In genomic region chr9:63982937-63983632, GRCm38 (mm10) we compare ENCODE assay signal across 10 mouse cellular contexts. TPM values are rescaled to one million over a fixed set of nuclear protein-coding genes. Genes with fewer than 3 reads are reported as not detected.
DNase-seq lines count a peak whose midpoint lies in the region.
"Had no signal": no experiment of that assay in that cellular context is flagged by ENCODE, and none has a peak within 500 bp of the region (broad histone marks: within the 10 kb centered on the region; RNA-seq: fewer than 3 reads in every experiment).

No protein-coding gene starts in this region.

- H3K4me1 ChIP-seq in heart, embryonic 10.5 days: peaks cover 100% of the 10 kb centered on the region
- peaks cover 95% of the 10 kb centered on the region for H3K4me1 ChIP-seq in limb, embryonic 10.5 days

- H3K9me3 ChIP-seq in heart, embryonic 10.5 days: no peaks in the 10 kb centered on the region
- no peaks in the 10 kb centered on the region for H3K9me3 ChIP-seq in limb, embryonic 10.5 days (replicated peaks)

- H3K4me3 ChIP-seq in heart, embryonic 10.5 days: no peak overlapping the region
- H3K4me3 ChIP-seq in limb, embryonic 10.5 days: no peak overlapping the region

- H3K27me3 ChIP-seq in heart, embryonic 10.5 days (ENCODE audit: insufficient read depth, poor library complexity, severe bottlenecking): no peaks in the 10 kb centered on the region
- H3K27me3 ChIP-seq in limb, embryonic 10.5 days (ENCODE audit: low read depth, poor library complexity, severe bottlenecking): no peaks in the 10 kb centered on the region

- peaks cover 45% of the 10 kb centered on the region for H3K36me3 ChIP-seq in heart, embryonic 10.5 days
- peaks cover 43% of the 10 kb centered on the region for H3K36me3 ChIP-seq in limb, embryonic 10.5 days

- WGBS in heart, embryonic 10.5 days: 76% methylated on average over 12 of the region's 12 CpGs
- WGBS in limb, embryonic 10.5 days: 83% methylated on average over 12 of the region's 12 CpGs

- DNase-seq in heart, embryonic 10.5 days (ENCODE audit: low spot score): no peak
- no peak for DNase-seq in heart, adult 18-20 months
- DNase-seq in lung, postnatal 36 days: peak; percentile 56
- no peak for DNase-seq in lung, postnatal 4 days
- no peak for DNase-seq in limb, embryonic 10.5 days (ENCODE audit: low spot score)
- DNase-seq in yolk sac, embryonic 10.5 days (ENCODE audit: low spot score): peak; percentile 38
- no peak for DNase-seq in testis, postnatal 10 days (ENCODE audit: low spot score)
- no peak for DNase-seq in cerebellum, postnatal 4 days (ENCODE audit: low spot score in 2 of 2)
- DNase-seq: cerebellum, postnatal 36 days; left cerebral cortex, postnatal 4 days had no signal

- H3K27ac ChIP-seq in heart, embryonic 10.5 days: peak overlapping the region; percentile 57
- H3K27ac ChIP-seq in limb, embryonic 10.5 days: peak overlapping the region; percentile 42

RNA-seq across cellular contexts. Expression of gene Smad6, which starts 38.8 kb away (rescaled TPM):
- polyA plus RNA-seq in heart, embryonic 10.5 days (2016; fragmentation: Nextera tagmentation; extraction: Ambion mirVana): 29.4 and 47.2 TPM in 2 replicates
- 10 to 100 TPM in 1 of 2 experiments, 1 to 10 TPM in 1; 9.0 to 11.3 TPM for total RNA-seq in heart, adult 18-20 months (2021)
- 10.9 and 11.4 TPM in 2 replicates for polyA plus RNA-seq in limb, embryonic 10.5 days (2016; fragmentation: Nextera tagmentation; extraction: Ambion mirVana)

Comparison
In these comparisons a context has a peak if more than half of its experiments do, and no peak if none do; other contexts are left out.
1. DNase-seq: peak in lung, postnatal 36 days (single experiment) and yolk sac, embryonic 10.5 days (single experiment); none in heart, embryonic 10.5 days (single experiment), heart, adult 18-20 months (0 of 2), lung, postnatal 4 days (0 of 2), limb, embryonic 10.5 days (single experiment), testis, postnatal 10 days (single experiment) and cerebellum, postnatal 4 days (0 of 2).